Mouse (Mus musculus): ENCODE results near the gene Olfr910.

- TF ChIP-seq CTCF (conservative IDR thresholded peaks at IDR 0.05; ENCODE audit: low read length) (no peak), POU5F1 (IDR thresholded peaks at IDR 0.05; ENCODE audit: borderline replicate concordance, low read length) (no peak)
Observed at GRCm38 (mm10) chr9:38512353-38512752, 25.3 kb upstream of the Olfr910 start.

All from E14TG2a.4 (cell line).